Mouse (Mus musculus) kidney, adult 9 months (tissue): ENCODE data around the gene Slc4a10.

Source experiments
- DNase-seq: peaks from one replicate; pipeline ENCODE4 v3.0.0; 2022

Slc4a10 gene

GRCm38 (mm10) chr2:62279777-62280176 lies 233.5 kb downstream of the Slc4a10 start:
- no peak for DNase-seq

DNA sequence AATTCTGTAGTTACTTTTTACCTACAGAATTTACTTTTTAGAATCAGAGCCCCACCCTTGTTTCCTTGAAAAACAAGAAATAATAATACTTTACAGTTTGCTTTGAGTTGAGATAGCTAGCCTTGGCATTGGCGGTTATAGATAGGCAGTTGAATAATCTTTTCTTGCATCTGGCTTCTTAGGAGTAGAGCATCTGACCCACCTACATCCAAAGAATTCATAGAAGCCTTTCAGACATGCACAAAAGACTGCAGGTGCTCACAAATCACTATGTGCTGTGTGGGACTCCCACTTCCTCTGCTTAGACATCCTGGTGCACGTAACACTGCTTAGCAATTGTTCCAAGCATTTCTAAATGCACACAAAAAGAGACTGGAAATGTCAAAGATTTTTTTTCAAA lies 238.8 kb downstream of the Slc4a10 start:
- DNase-seq, result no peak

DNA sequence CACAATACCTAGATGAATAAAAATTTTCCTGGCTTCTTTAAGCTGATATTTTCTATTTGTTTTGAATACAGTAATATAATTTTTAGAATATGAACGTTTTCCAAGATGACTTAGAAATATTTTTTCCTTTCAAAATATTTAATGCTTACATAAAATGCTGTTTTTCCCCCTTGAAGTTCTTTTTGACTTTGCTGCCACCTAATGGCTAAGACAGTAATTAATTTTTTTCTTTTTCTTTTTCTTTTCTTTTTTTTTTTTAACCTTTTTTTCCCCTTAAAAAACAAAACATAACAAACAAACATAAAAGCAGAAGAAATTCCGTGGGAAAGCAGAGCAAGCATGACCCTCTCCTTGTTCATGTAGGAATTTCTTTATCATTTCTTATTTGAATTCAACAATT lies 239.6 kb downstream of the Slc4a10 start:
- DNase-seq, result no peak

- DNase-seq, result no peak
These were observed 241.3 kb downstream of the Slc4a10 start for GRCm38 (mm10) chr2:62287532-62287931.

- DNase-seq, result no peak
These were observed 247.6 kb downstream of the Slc4a10 start for GRCm38 (mm10) chr2:62293846-62294245.

- no peak for DNase-seq
These were observed 255.5 kb downstream of the Slc4a10 start for GRCm38 (mm10) chr2:62301716-62302115.

- DNase-seq, result no peak
These were observed 260.7 kb downstream of the Slc4a10 start for GRCm38 (mm10) chr2:62306978-62307377.

GRCm38 (mm10) chr2:62307477-62307876 lies 261.2 kb downstream of the Slc4a10 start:
- no peak for DNase-seq

- no peak for DNase-seq
These were observed 270.7 kb downstream of the Slc4a10 start for GRCm38 (mm10) chr2:62316930-62317329.

- no peak for DNase-seq
These were observed 273.2 kb downstream of the Slc4a10 start for GRCm38 (mm10) chr2:62319489-62319888.

DNA sequence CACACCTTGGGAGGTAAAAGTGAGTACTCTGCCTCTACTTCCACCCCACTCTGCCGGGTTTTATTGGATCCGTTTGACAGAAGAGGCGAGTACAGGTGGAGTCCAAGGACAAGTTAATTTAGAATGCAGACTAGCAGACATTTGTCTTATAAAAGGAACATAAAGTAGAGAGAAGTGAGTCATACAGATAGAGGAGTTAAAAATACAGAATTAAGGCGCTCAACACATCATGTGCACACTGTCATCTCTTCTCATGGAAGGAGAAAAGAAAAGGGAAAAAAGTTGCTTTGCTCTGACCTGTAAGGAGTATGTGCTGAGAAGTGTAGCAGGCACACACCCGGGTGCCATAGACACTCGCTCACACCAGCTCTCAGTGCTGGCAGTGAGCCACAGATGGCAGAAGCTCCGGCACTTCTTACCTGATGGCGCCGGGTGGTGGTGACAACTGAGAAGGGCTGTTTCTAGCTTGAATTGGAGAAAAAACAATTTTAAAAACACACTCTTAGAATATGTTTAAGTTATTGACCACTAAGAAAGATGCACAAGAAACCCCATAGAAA lies 276.9 kb downstream of the Slc4a10 start:
- no peak for DNase-seq

DNA sequence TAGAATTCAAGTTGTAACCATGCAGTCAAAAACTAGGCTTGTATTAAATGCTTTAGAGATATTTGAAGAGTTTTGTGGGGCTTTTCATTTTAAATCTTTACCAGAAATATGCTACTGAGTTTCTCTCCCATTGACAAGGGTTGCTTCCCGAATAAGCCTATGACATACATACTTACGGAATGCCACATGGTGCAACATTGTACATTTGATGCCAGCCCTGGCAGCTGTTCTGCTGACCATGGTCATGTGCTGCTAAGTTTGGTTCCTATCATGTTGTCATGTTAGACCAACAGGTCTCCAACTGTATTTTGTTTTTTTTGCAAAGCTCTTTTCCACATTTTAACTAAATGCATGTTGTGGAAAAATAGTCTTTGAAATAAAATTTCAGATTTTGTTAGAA lies 279.1 kb downstream of the Slc4a10 start:
- DNase-seq, result no peak

GRCm38 (mm10) chr2:62331913-62332312 lies 285.7 kb downstream of the Slc4a10 start:
- DNase-seq, result no peak

DNA sequence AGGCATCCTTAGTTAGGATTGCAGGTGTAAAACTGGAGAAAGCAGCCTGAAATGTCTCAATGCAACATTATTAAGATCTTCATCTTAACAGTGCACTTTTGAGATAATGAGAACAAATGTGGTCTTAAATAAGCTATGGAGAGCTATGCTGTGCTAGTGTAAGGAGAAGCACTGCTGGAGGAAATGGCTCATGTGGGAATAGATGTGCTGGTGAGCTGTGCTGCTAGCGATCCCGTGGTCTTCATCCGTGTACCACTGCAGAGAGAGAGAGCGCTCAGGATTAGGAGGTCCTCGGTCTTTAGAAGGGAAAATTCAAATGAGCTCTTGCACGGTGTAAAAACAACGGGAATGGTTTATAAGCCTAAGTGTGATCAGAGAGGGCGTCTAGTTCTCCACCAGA lies 286.2 kb downstream of the Slc4a10 start:
- DNase-seq, result no peak

DNA sequence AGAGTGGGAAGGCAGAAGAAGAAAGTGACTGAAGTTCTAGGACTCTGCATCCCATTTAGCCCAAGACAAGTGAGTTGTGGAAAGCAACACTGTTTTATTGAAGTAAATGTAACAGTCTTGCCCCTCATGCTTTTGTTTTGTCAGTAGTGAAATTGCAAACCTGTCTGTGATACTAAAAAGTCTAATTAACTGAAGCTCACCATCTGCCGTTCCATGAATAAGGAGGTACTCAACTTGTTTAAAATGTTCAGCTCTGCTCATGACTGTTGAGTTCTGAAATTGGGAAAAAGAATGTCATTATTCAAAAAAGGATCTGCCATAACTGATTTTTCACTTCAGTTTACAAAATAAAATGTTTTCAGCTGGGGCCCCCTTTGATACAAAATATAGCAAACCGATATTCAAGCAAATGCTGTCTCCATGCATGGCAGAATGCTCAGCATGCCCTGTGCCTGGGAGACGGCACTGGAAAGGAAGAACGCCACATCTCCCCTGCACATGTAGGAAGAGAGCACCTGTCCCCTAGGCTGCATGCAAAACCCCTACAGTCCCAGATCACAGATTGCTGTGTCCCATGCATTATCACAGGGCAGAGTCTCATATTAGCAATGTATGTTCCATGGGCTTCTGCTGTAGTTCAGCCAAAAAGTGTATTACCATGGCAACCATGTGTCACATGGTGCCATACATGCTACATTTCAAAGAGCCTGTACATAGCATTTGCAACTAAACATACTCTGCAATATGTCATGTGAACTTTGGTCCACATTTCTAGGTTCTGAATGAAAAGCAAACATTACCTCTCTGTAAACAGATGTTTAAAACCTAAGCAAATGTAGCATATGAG lies 288.4 kb downstream of the Slc4a10 start:
- DNase-seq, result no peak

DNA sequence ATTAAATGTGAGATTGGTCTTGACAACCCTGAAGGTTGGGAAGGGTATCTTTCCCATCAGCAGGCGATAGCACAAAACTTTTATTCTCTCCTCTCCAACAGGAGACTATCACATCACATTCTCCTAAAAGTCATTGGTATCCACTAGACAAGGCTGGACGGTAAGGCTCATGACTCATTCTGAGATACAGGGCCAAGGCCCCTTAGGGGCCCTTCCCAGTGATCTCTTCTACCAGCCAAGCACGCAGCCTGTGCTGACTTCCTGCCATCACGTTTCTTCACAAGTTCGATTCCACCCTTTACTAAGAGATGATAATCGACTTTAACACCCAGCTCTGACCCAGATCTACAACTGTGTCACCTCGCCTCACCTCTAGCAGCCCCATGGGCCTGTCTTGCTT lies 290.8 kb downstream of the Slc4a10 start:
- DNase-seq, result no peak

GRCm38 (mm10) chr2:62339222-62339944 lies 293.1 kb downstream of the Slc4a10 start:
- no peak for DNase-seq

DNA sequence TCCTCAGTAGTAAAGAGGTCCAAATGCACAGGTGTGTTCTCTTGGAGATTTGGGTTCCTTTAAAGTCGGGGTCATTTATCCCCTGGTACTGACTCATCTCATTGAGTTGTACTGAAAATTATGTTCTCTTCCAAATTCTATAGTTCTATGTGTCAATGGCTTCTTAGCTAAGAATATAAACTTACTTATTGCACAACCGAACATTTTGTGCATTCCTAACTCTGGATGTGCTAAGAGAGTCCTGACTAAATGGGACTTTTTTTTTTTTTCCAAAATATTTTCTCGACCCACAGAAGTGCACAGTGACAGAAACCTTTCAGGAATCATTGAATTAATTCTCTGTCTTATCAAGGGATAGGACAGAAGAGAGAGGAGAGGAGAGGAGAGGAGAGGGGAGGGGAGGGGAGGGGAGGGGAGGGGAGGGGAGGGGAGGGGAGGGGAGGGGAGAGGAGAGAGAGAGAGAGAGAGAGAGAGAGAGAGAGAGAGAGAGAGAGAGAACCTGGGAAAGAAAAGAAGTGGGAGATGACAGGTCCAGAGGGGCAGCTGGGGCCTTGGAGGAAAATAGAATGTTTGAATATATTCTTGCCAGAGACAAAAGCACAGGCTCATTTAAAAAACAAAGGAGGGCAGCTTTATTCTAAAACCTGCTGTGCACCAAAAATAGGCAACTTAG lies 294.9 kb downstream of the Slc4a10 start:
- DNase-seq, result no peak

GRCm38 (mm10) chr2:62341734-62342128 lies 295.5 kb downstream of the Slc4a10 start:
- DNase-seq, result no peak

DNA sequence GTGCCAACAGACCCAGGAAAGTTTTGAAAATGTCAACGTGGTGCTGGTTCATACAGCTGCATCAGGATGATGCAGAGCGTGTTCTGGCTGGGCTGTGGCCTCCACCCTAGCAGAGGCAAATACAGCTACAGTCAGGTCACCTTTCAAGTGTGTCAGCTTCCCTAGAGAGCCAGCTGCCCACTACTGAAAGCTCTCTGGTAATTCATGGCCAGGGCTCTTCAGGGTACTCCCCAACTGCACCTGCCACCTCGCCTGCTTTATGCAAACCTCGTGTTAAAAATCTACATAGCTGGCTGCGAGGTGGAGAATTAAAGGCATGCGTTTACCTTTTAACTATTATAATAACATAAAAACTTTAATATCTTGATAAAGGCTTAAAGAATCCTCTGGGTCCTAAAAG lies 298.1 kb downstream of the Slc4a10 start:
- no peak for DNase-seq

DNA sequence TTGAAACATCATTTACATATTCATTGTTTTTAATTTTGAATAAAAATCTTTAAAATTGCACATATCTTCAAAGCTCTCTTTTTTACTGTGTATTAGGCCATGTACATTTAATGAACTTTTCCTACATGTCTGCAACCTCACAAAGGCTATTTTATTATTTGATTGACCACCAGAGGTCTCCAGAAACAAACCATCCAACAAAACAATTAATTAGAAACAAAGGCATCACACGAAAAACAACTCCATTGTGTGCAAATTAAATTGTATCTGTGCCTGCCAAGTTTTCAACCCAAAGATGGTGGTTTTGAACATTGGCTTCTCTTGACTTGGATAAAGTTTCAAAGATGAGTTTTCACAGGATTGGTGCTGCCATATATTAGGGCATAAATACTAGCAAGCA lies 300.5 kb downstream of the Slc4a10 start:
- peak; percentile 7 for DNase-seq

GRCm38 (mm10) chr2:62347762-62348161 lies 301.5 kb downstream of the Slc4a10 start:
- no peak for DNase-seq

GRCm38 (mm10) chr2:62352035-62352434 lies 305.8 kb downstream of the Slc4a10 start:
- no peak for DNase-seq
